ENCODE assay signal across 8 mouse cellular contexts in genomic region chr8:94035200-94035599, GRCm38 (mm10). TPM values are rescaled to one million over a fixed set of nuclear protein-coding genes. Genes with fewer than 3 reads are reported as not detected.
DNase-seq lines count a peak whose midpoint lies in the region; ATAC-seq and TF ChIP-seq lines count a peak whose summit lies in the region.
"Had no signal": no experiment of that assay in that cellular context is flagged by ENCODE, and none has a peak within 500 bp of the region (broad histone marks: within the 10 kb centered on the region; RNA-seq: fewer than 3 reads in every experiment).

No protein-coding gene starts in this region.

- DNase-seq in testis, postnatal 10 days (ENCODE audit: low spot score) = no peak
- DNase-seq in liver, embryonic 14.5 days (ENCODE audit: low read depth in 3 of 3, low spot score in 3 of 3) = no peak
- no peak for DNase-seq in yolk sac, embryonic 10.5 days (ENCODE audit: low spot score)
- DNase-seq in cerebellum, adult 8-10 months = no peak
- no peak for DNase-seq in layer of hippocampus, postnatal 10 days (ENCODE audit: low spot score in 2 of 2)
- DNase-seq: thymus, postnatal 14 days had no signal

- H3K9me3 ChIP-seq in forebrain, embryonic 16.5 days (ENCODE audit: control insufficient read depth, low read length) = no peaks in the 10 kb centered on the region
- H3K9me3 ChIP-seq in liver, embryonic 14.5 days (ENCODE audit: control insufficient read depth, low read length) = no peaks in the 10 kb centered on the region

- 60% methylated on average over 5 of the region's 5 CpGs for WGBS in forebrain, embryonic 16.5 days
- WGBS in liver, embryonic 14.5 days (ENCODE audit: insufficient replicate concordance) = 52% methylated on average over 5 of the region's 5 CpGs

- no peak for TF ChIP-seq EP300 in liver, embryonic 14.5 days (IDR thresholded peaks at IDR 0.05; ENCODE audit: low read depth)

- H3K9ac ChIP-seq in forebrain, embryonic 16.5 days (replicated peaks; ENCODE audit: low read depth, low read length) = no peak overlapping the region
- H3K9ac ChIP-seq in liver, embryonic 14.5 days (replicated peaks) = peak overlapping the region; percentile 92

- TF ChIP-seq POLR2A in testis, adult 2 months (IDR thresholded peaks at IDR 0.05; ENCODE audit: control insufficient read depth, low read depth, low read length) = no peak

- no peaks in the 10 kb centered on the region for H3K27me3 ChIP-seq in testis, adult 2 months (ENCODE audit: control insufficient read depth, insufficient read depth, low read length)
- no peaks in the 10 kb centered on the region for H3K27me3 ChIP-seq in forebrain, embryonic 16.5 days (replicated peaks; ENCODE audit: control insufficient read depth, insufficient read depth, low read length)
- H3K27me3 ChIP-seq in liver, embryonic 14.5 days (ENCODE audit: control insufficient read depth, insufficient read depth, low read length) = no peaks in the 10 kb centered on the region

- peak overlapping the region; percentile 71 for H3K4me2 ChIP-seq in forebrain, embryonic 16.5 days (ENCODE audit: low read length)
- H3K4me2 ChIP-seq in liver, embryonic 14.5 days (ENCODE audit: low read depth) = peak overlapping the region; percentile 95

- H3K4me1 ChIP-seq in testis, adult 2 months (ENCODE audit: control insufficient read depth, insufficient read depth, low read length) = no peaks in the 10 kb centered on the region; the same call in 1 of the 2 replicates
- peaks cover 23% of the 10 kb centered on the region for H3K4me1 ChIP-seq in forebrain, embryonic 16.5 days (replicated peaks; ENCODE audit: control insufficient read depth, insufficient read depth, low read length)
- H3K4me1 ChIP-seq in liver, embryonic 14.5 days (replicated peaks; ENCODE audit: control insufficient read depth in 2 of 2, insufficient read depth in 2 of 2, low read length in 1 of 2) = peaks cover 22 to 27% of the 10 kb centered on the region in 2 experiments

- ATAC-seq in forebrain, embryonic 16.5 days = no peak
- ATAC-seq in liver, embryonic 14.5 days (ENCODE audit: insufficient read depth) = no peak

- no peak overlapping the region for H3K27ac ChIP-seq in testis, adult 2 months (ENCODE audit: control insufficient read depth, insufficient read depth, low read depth, low read length)
- no peak overlapping the region for H3K27ac ChIP-seq in forebrain, embryonic 16.5 days (ENCODE audit: low read length)
- no peak overlapping the region; the same call in 1 of the 2 replicates for H3K27ac ChIP-seq in liver, embryonic 14.5 days

- peak overlapping the region; percentile 51; the same call in 1 of the 2 replicates for H3K4me3 ChIP-seq in testis, adult 2 months (ENCODE audit: control insufficient read depth, low read depth, low read length)
- peak overlapping the region; percentile 21; the same call in 1 of the 2 replicates for H3K4me3 ChIP-seq in forebrain, embryonic 16.5 days (replicated peaks; ENCODE audit: low read length)
- peak overlapping the region; percentile 83 to 93 for H3K4me3 ChIP-seq in liver, embryonic 14.5 days (ENCODE audit: insufficient read depth in 1 of 2, low read depth in 2 of 2, low read length in 2 of 2)

- H3K36me3 ChIP-seq in testis, adult 2 months (ENCODE audit: control insufficient read depth, insufficient read depth, low read length) = no peaks in the 10 kb centered on the region
- peaks cover 2% of the 10 kb centered on the region; the same call in 1 of the 2 replicates for H3K36me3 ChIP-seq in forebrain, embryonic 16.5 days (ENCODE audit: control insufficient read depth, insufficient read depth)
- H3K36me3 ChIP-seq in liver, embryonic 14.5 days (replicated peaks; ENCODE audit: control insufficient read depth, insufficient read depth, low read depth) = peaks cover 15% of the 10 kb centered on the region

- no peak for TF ChIP-seq CTCF in testis, adult 2 months (IDR thresholded peaks at IDR 0.05; ENCODE audit: control insufficient read depth, insufficient read depth, insufficient replicate concordance, low read depth, low read length)
- TF ChIP-seq CTCF in liver, embryonic 14.5 days (IDR thresholded peaks at IDR 0.05; ENCODE audit: low read depth) = no peak

RNA-seq across cellular contexts. Expression of gene Nudt21, which starts 1.6 kb away (rescaled TPM):
- 35.1 and 53.0 TPM in 2 replicates for polyA plus RNA-seq in testis, adult 2 months (2012; rRNA removed)
- 116 and 122 TPM in 2 replicates for polyA plus RNA-seq in forebrain, embryonic 16.5 days (2015; fragmentation: Nextera tagmentation; extraction: Ambion mirVana)
- polyA plus RNA-seq in liver, embryonic 14.5 days (2012; rRNA removed) = 16.2 and 32.3 TPM in 2 replicates
- 94.6 and 95.2 TPM in 2 replicates for polyA plus RNA-seq in liver, embryonic 14.5 days (2014; fragmentation: Nextera tagmentation; extraction: Ambion mirVana)
- 10 to 100 TPM; 66.6 to 70.0 TPM for total RNA-seq in layer of hippocampus, postnatal 10 days (2021)

RNA-seq across cellular contexts. Expression of gene Ogfod1, which starts 1.8 kb away (rescaled TPM):
- polyA plus RNA-seq in testis, adult 2 months (2012; rRNA removed) = 5.3 and 8.3 TPM in 2 replicates
- 16.7 and 20.8 TPM in 2 replicates for polyA plus RNA-seq in forebrain, embryonic 16.5 days (2015; fragmentation: Nextera tagmentation; extraction: Ambion mirVana)
- polyA plus RNA-seq in liver, embryonic 14.5 days (2012; rRNA removed) = 2.1 and 3.2 TPM in 2 replicates
- polyA plus RNA-seq in liver, embryonic 14.5 days (2014; fragmentation: Nextera tagmentation; extraction: Ambion mirVana) = 4.0 and 5.3 TPM in 2 replicates
- total RNA-seq in layer of hippocampus, postnatal 10 days (2021) = 10 to 100 TPM; 40.2 to 41.9 TPM

RNA-seq across cellular contexts. Expression of gene Amfr, which starts 22.6 kb away (rescaled TPM):
- polyA plus RNA-seq in testis, adult 2 months (2012; rRNA removed) = 78.7 and 82.2 TPM in 2 replicates
- 63.5 and 64.4 TPM in 2 replicates for polyA plus RNA-seq in forebrain, embryonic 16.5 days (2015; fragmentation: Nextera tagmentation; extraction: Ambion mirVana)
- 33.4 and 38.4 TPM in 2 replicates for polyA plus RNA-seq in liver, embryonic 14.5 days (2012; rRNA removed)
- polyA plus RNA-seq in liver, embryonic 14.5 days (2014; fragmentation: Nextera tagmentation; extraction: Ambion mirVana) = 50.0 and 53.1 TPM in 2 replicates
- 100 to 1,000 TPM; 140 to 144 TPM for total RNA-seq in layer of hippocampus, postnatal 10 days (2021)

Comparison
In these comparisons a context has a peak if more than half of its experiments do, and no peak if none do; other contexts are left out.
1. H3K4me3 ChIP-seq: peak in every context shown above with its lines; median percentile 88 in liver, embryonic 14.5 days; 51 in testis, adult 2 months; 21 in forebrain, embryonic 16.5 days.